Mouse (Mus musculus): ENCODE measurements around the gene Ckb.

DNA sequence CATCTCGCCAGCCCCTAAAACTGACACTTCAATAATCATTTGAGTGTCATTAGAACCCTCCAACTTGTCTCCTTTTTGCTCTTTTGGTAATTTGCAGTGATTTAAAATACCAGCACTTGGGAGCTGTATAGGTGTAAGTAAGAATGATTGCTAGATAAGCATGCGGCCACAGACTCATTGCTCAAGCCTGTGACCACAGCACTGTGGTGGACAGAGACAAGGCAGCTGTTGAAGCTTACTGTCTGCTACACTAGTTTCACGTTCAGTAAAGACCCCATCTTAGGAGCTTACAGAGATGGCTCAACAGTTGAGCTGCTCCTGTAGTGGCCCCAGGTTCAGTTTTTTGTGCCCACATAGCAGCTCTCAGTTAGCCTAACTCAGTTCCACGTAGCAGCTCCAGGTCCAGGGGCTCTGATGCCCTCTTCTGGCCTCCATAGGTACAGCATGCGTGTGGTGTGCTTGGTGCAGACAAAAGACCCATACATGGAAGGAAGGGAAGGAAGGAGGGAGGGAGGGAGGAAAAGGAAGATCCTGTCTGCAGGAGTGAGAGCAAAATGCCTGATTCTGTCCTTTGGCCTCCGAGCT, 24.0 kb downstream of the Ckb start:
- TF ChIP-seq GATA1 (IDR thresholded peaks at IDR 0.05; ENCODE audit: low read length), result no peak
- no peak for TF ChIP-seq TAL1 (IDR thresholded peaks at IDR 0.05; ENCODE audit: low read length)

All from erythroblast, embryonic 14.5 days (primary cell).